Mouse (Mus musculus) heart, adult 9 months (tissue): ENCODE data around the gene Ipo7.
A peak's percentile ranks its signal among the peaks of the same experiment; 100 is the strongest.
"Not testable (repeated sequence)": the region's sequence is repeated elsewhere in the genome, so short reads cannot be mapped to it uniquely, and the experiment has no call there.

Source experiments
- DNase-seq, 2 experiments: peaks; one replicate each; pipeline ENCODE4 v3.0.0; 2022; ENCODE audit warnings: low spot score in 2 of 2

Ipo7 gene

GRCm38 (mm10) chr7:110023553-110023952 lies 5.5 kb downstream of the Ipo7 start:
- DNase-seq, result no peak

- no peak for DNase-seq
Measured at GRCm38 (mm10) chr7:110026594-110026993, 8.5 kb downstream of the Ipo7 start.

GRCm38 (mm10) chr7:110028826-110029225 lies 10.8 kb downstream of the Ipo7 start:
- no peak for DNase-seq

- no peak for DNase-seq
Measured at GRCm38 (mm10) chr7:110030342-110030741, 12.3 kb downstream of the Ipo7 start.

- not testable (repeated sequence) for DNase-seq
Measured at GRCm38 (mm10) chr7:110057723-110058122, 39.6 kb downstream of the Ipo7 start.

- no peak for DNase-seq
Measured at GRCm38 (mm10) chr7:110059092-110059785, 41.2 kb downstream of the Ipo7 start.

GRCm38 (mm10) chr7:110060106-110060668 lies 42.1 kb downstream of the Ipo7 start:
- DNase-seq, result peak in 1 of 2 experiments; percentile 21

GRCm38 (mm10) chr7:110060669-110061198 lies 42.7 kb downstream of the Ipo7 start:
- no peak for DNase-seq

GRCm38 (mm10) chr7:110061199-110061751 lies 43.2 kb downstream of the Ipo7 start, which contains the start of gene Zfp143:
Gene Zfp143 (plus strand): TSS chr7:110061217.
- peak; percentile 100 for DNase-seq

GRCm38 (mm10) chr7:110061752-110062273 lies 43.7 kb downstream of the Ipo7 start:
- DNase-seq, result peak; percentile 91 to 92

- DNase-seq, result no peak
Measured at GRCm38 (mm10) chr7:110063731-110064130, 45.7 kb downstream of the Ipo7 start.

GRCm38 (mm10) chr7:110069070-110069469 lies 51.0 kb downstream of the Ipo7 start:
- DNase-seq, result no peak

- no peak for DNase-seq
Measured at GRCm38 (mm10) chr7:110078168-110078567, 60.1 kb downstream of the Ipo7 start.

- peak in 1 of 2 experiments; percentile 27 for DNase-seq
Measured at GRCm38 (mm10) chr7:110083386-110084165, 65.5 kb downstream of the Ipo7 start.

GRCm38 (mm10) chr7:110085217-110085616 lies 67.1 kb downstream of the Ipo7 start:
- DNase-seq, result no peak

- DNase-seq, result no peak
Measured at GRCm38 (mm10) chr7:110087914-110088313, 69.8 kb downstream of the Ipo7 start.

- no peak for DNase-seq
Measured at GRCm38 (mm10) chr7:110091670-110092069, 73.6 kb downstream of the Ipo7 start.

GRCm38 (mm10) chr7:110096332-110096731 lies 78.3 kb downstream of the Ipo7 start:
- no peak for DNase-seq

GRCm38 (mm10) chr7:110097106-110097793 lies 79.2 kb downstream of the Ipo7 start:
- DNase-seq, result no peak

GRCm38 (mm10) chr7:110100854-110101253 lies 82.8 kb downstream of the Ipo7 start:
- DNase-seq, result no peak

- DNase-seq, result no peak
Measured at GRCm38 (mm10) chr7:110101266-110101665, 83.2 kb downstream of the Ipo7 start.
